Mouse (Mus musculus) thymus, postnatal 36 days (tissue): ENCODE data around the gene A030005K14Rik.

Source experiments
- DNase-seq, 2 experiments: peaks; one replicate each; pipeline ENCODE4 v3.0.0; 2022; ENCODE audit warnings: mixed read lengths in 2 of 2

The A030005K14Rik gene

GRCm38 (mm10) chr1:83034509-83034908 is 24.7 kb downstream of the A030005K14Rik start:
- no peak for DNase-seq

DNA sequence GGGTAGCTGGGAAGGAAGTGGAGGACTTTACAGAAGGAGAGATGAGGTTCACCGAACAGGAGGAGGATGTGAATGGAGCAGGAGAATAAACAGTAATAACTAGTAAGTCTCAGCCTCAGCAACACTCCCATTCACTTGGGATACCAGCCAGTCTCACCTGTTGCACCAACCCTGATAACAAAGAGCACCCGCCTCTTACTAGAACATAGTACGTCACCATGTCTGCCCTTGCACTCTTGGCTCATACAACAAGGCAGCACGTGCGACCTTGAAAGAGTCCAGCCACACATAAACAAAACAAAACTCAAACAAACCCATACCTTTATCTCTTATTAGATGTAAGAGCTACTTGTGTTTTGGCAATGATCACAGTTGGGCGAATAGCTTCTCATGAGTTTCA is 26.7 kb downstream of the A030005K14Rik start:
- no peak for DNase-seq

GRCm38 (mm10) chr1:83031950-83032349 is 27.2 kb downstream of the A030005K14Rik start:
- DNase-seq, result no peak

DNA sequence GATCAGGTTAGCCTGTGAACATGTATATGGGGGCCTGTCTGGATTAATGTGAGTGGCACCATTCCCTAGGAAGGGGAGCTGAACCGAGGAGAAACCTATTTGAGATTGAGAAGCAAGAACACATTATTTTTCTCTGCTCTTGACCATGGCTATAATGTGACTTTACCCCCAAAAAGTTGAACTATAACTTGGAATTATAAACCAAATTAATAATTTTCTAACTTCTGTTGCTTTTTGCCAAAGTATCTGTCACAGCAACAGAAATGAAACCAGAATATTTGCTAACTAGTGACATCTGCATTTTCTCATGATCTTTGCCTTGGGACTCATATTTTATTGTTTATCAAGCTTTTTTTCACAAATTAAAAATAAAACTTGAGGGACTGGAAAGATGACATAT is 42.6 kb downstream of the A030005K14Rik start:
- DNase-seq, result no peak

GRCm38 (mm10) chr1:83015329-83015879 is 43.8 kb downstream of the A030005K14Rik start:
- DNase-seq, result no peak

DNA sequence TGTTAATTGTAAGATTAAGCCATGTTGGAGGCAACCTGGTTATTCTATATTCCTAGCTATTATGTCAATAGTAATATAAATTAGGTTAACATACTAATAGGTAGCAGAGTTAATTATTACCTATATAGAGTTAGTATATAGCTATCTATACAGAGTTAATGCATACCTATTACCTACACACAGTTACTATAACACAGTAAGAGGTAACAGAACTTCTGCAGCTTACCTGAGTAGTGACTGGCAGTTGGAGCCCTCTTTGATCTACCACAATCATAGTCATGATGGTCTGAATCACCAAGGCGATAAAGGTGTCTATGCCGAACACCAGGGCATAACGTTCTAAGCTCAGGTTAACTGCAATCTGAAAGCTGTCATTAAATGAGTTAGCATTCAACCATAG is 44.7 kb downstream of the A030005K14Rik start:
- no peak for DNase-seq
